Comparison of ENCODE assay signal across 16 mouse cellular contexts in genomic region chr7:121171888-121172287, GRCm38 (mm10).
DNase-seq lines count a peak whose midpoint lies in the region; ATAC-seq and TF ChIP-seq lines count a peak whose summit lies in the region.
"Had no signal": no experiment of that assay in that cellular context is flagged by ENCODE, and none has a peak within 500 bp of the region (broad histone marks: within the 10 kb centered on the region; RNA-seq: fewer than 3 reads in every experiment).

No protein-coding gene starts in this region.

- H3K27ac ChIP-seq in hindbrain, embryonic 12.5 days = no peak overlapping the region
- H3K27ac ChIP-seq in hindbrain, embryonic 16.5 days (ENCODE audit: low read depth, low read length) = no peak overlapping the region
- H3K27ac ChIP-seq in embryonic facial prominence, embryonic 14.5 days (replicated peaks; ENCODE audit: low read depth, low read length) = no peak overlapping the region
- no peak overlapping the region for H3K27ac ChIP-seq in hindbrain, postnatal 0 days
- H3K27ac ChIP-seq: heart, embryonic 13.5 days had no signal

- TF ChIP-seq CTCF in hindbrain, postnatal 0 days (IDR thresholded peaks at IDR 0.05; ENCODE audit: low read depth) = no peak

- no peak overlapping the region for H3K4me2 ChIP-seq in hindbrain, embryonic 12.5 days (replicated peaks)
- no peak overlapping the region for H3K4me2 ChIP-seq in hindbrain, embryonic 16.5 days (ENCODE audit: low read length)
- no peak overlapping the region for H3K4me2 ChIP-seq in embryonic facial prominence, embryonic 14.5 days (ENCODE audit: low read depth, low read length)
- no peak overlapping the region for H3K4me2 ChIP-seq in hindbrain, postnatal 0 days (ENCODE audit: low read depth, low read length)
- H3K4me2 ChIP-seq: heart, embryonic 13.5 days had no signal

- H3K9me3 ChIP-seq in hindbrain, embryonic 12.5 days (replicated peaks) = no peaks in the 10 kb centered on the region
- no peaks in the 10 kb centered on the region for H3K9me3 ChIP-seq in hindbrain, embryonic 16.5 days (ENCODE audit: control insufficient read depth, low read length)
- H3K9me3 ChIP-seq in embryonic facial prominence, embryonic 14.5 days (ENCODE audit: control insufficient read depth, low read length) = no peaks in the 10 kb centered on the region
- H3K9me3 ChIP-seq in hindbrain, postnatal 0 days (ENCODE audit: low read length) = no peaks in the 10 kb centered on the region
- H3K9me3 ChIP-seq: heart, embryonic 13.5 days had no signal

- H3K9ac ChIP-seq in hindbrain, embryonic 12.5 days = no peak overlapping the region
- H3K9ac ChIP-seq in hindbrain, embryonic 16.5 days (ENCODE audit: low read depth, low read length) = no peak overlapping the region
- H3K9ac ChIP-seq in embryonic facial prominence, embryonic 14.5 days (ENCODE audit: low read depth, low read length) = no peak overlapping the region
- no peak overlapping the region for H3K9ac ChIP-seq in hindbrain, postnatal 0 days (replicated peaks; ENCODE audit: low read length)
- H3K9ac ChIP-seq: heart, embryonic 13.5 days had no signal

- WGBS in hindbrain, embryonic 12.5 days = 13% methylated on average over 6 of the region's 6 CpGs
- 6% methylated on average over 6 of the region's 6 CpGs for WGBS in hindbrain, embryonic 16.5 days
- 5% methylated on average over 6 of the region's 6 CpGs for WGBS in embryonic facial prominence, embryonic 14.5 days
- WGBS in hindbrain, postnatal 0 days = 4% methylated on average over 6 of the region's 6 CpGs

- H3K4me3 ChIP-seq in hindbrain, embryonic 12.5 days = no peak overlapping the region
- no peak overlapping the region for H3K4me3 ChIP-seq in hindbrain, embryonic 16.5 days (ENCODE audit: low read length)
- no peak overlapping the region for H3K4me3 ChIP-seq in embryonic facial prominence, embryonic 14.5 days (ENCODE audit: low read depth, low read length)
- H3K4me3 ChIP-seq in hindbrain, postnatal 0 days (ENCODE audit: low read length) = no peak overlapping the region
- H3K4me3 ChIP-seq: heart, embryonic 13.5 days had no signal

- 0 out of 2 replicates have a peak, but pooled peaks cover 5% of the 10 kb centered on the region for H3K27me3 ChIP-seq in hindbrain, embryonic 12.5 days
- H3K27me3 ChIP-seq in hindbrain, embryonic 16.5 days (replicated peaks; ENCODE audit: control insufficient read depth, insufficient read depth, low read length) = no peaks in the 10 kb centered on the region
- H3K27me3 ChIP-seq in embryonic facial prominence, embryonic 14.5 days (replicated peaks; ENCODE audit: control insufficient read depth, insufficient read depth, low read length) = no peaks in the 10 kb centered on the region
- no peaks in the 10 kb centered on the region for H3K27me3 ChIP-seq in hindbrain, postnatal 0 days (ENCODE audit: insufficient read depth, low read length)

- peak; percentile 7 for DNase-seq in ZHBTc4 (ENCODE audit: low read depth, low spot score)
- DNase-seq in embryonic facial prominence, embryonic 14.5 days (ENCODE audit: low spot score) = peak; percentile 57
- DNase-seq in hindbrain, postnatal 0 days (ENCODE audit: low spot score) = peak; percentile 25
- DNase-seq in heart, postnatal 10 days = no peak
- DNase-seq in right cerebral cortex, postnatal 25 days = no peak
- no peak for DNase-seq in cerebellum, adult 9-10 months
- DNase-seq: adrenal gland, postnatal 36 days; cerebellum, postnatal 25 days; kidney, adult 8-10 months; kidney, postnatal 36 days; lung, adult 2 months; thymus, adult 2 months had no signal

- 0 out of 2 replicates have a peak, but pooled peaks have one; percentile 54 for ATAC-seq in hindbrain, embryonic 12.5 days (ENCODE audit: low FRiP score)
- ATAC-seq in hindbrain, embryonic 16.5 days = no peak
- peak; percentile 63; the same call in 1 of the 2 replicates for ATAC-seq in embryonic facial prominence, embryonic 14.5 days (ENCODE audit: low read depth)
- ATAC-seq in hindbrain, postnatal 0 days = no peak
- ATAC-seq: activated CD4-positive, CD25-positive, alpha-beta regulatory T cell, adult 4 months had no signal

- H3K36me3 ChIP-seq in hindbrain, embryonic 12.5 days = no peaks in the 10 kb centered on the region
- H3K36me3 ChIP-seq in hindbrain, embryonic 16.5 days (ENCODE audit: control insufficient read depth, insufficient read depth, low read length) = no peaks in the 10 kb centered on the region
- no peaks in the 10 kb centered on the region for H3K36me3 ChIP-seq in embryonic facial prominence, embryonic 14.5 days (ENCODE audit: control insufficient read depth, insufficient read depth, low read length)
- no peaks in the 10 kb centered on the region for H3K36me3 ChIP-seq in hindbrain, postnatal 0 days (ENCODE audit: insufficient read depth, low read length)
- H3K36me3 ChIP-seq: heart, embryonic 13.5 days had no signal

- peaks cover 7% of the 10 kb centered on the region; the same call in 1 of the 2 replicates for H3K4me1 ChIP-seq in hindbrain, embryonic 12.5 days
- peaks cover 3% of the 10 kb centered on the region for H3K4me1 ChIP-seq in hindbrain, embryonic 16.5 days (ENCODE audit: control insufficient read depth, insufficient read depth, low read depth, low read length)
- H3K4me1 ChIP-seq in embryonic facial prominence, embryonic 14.5 days (ENCODE audit: control insufficient read depth, insufficient read depth, low read length) = no peaks in the 10 kb centered on the region
- H3K4me1 ChIP-seq in hindbrain, postnatal 0 days (ENCODE audit: insufficient read depth, low read length) = no peaks in the 10 kb centered on the region
- H3K4me1 ChIP-seq: heart, embryonic 13.5 days had no signal

- intact Hi-C loops in heart, postnatal 10 days (cut with DNase I) = no loop called here

Comparison
In these comparisons a context has a peak if more than half of its experiments do, and no peak if none do; other contexts are left out.
1. ATAC-seq: peak in hindbrain, embryonic 12.5 days (single experiment) and embryonic facial prominence, embryonic 14.5 days (single experiment); none in hindbrain, embryonic 16.5 days (single experiment) and hindbrain, postnatal 0 days (single experiment).
2. DNase-seq: peak in ZHBTc4 (single experiment), embryonic facial prominence, embryonic 14.5 days (single experiment) and hindbrain, postnatal 0 days (single experiment); none in heart, postnatal 10 days (0 of 2), right cerebral cortex, postnatal 25 days (single experiment) and cerebellum, adult 9-10 months (single experiment).